ENCODE assay signal across 29 mouse cellular contexts in the genomic region with DNA sequence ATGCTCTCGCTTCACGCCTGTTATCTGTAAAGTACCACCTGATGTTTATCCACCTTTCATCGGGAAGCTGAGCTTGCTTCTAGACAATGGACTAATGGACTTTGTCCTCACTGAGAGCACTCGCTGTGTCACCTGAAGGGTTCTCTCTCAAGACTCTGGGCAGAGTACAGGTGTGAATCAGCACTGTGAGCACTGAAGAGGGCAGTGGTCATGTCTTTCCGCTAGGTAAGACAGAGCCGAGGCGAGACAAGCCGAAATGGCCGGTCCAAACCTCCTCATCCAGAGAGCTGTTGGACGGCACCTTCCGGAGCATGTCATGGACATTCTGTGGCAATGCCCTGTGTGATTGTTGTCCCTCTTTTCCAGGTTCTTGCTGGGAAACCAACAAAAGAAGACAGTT.
A peak's percentile ranks its signal among the peaks of the same experiment; 100 is the strongest.
DNase-seq lines count a peak whose midpoint lies in the region; ATAC-seq lines count a peak whose summit lies in the region.
"Had no signal": no experiment of that assay in that cellular context is flagged by ENCODE, and none has a peak within 500 bp of the region (broad histone marks: within the 10 kb centered on the region; RNA-seq: fewer than 3 reads in every experiment).

No protein-coding gene starts in this region.

- H3K4me1 ChIP-seq in kidney, embryonic 16.5 days (ENCODE audit: insufficient read depth, low read length), result peaks cover 3% of the 10 kb centered on the region
- no peaks in the 10 kb centered on the region for H3K4me1 ChIP-seq in forebrain, embryonic 15.5 days
- H3K4me1 ChIP-seq: embryonic facial prominence, embryonic 15.5 days; limb, embryonic 12.5 days; liver, embryonic 15.5 days had no signal

- intact Hi-C loops in left cerebral cortex, postnatal 36 days (cut with DNase I), result no loop called here

- H3K36me3 ChIP-seq in kidney, embryonic 16.5 days (ENCODE audit: insufficient read depth, low read length), result no peaks in the 10 kb centered on the region
- no peaks in the 10 kb centered on the region for H3K36me3 ChIP-seq in forebrain, embryonic 15.5 days
- H3K36me3 ChIP-seq: embryonic facial prominence, embryonic 10.5 days; embryonic facial prominence, embryonic 15.5 days; hindbrain, embryonic 13.5 days; limb, embryonic 12.5 days; liver, embryonic 15.5 days; midbrain, embryonic 10.5 days had no signal

- H3K4me2 ChIP-seq in kidney, embryonic 16.5 days (replicated peaks; ENCODE audit: low read depth, low read length), result no peak overlapping the region
- H3K4me2 ChIP-seq in forebrain, embryonic 15.5 days (replicated peaks), result no peak overlapping the region
- H3K4me2 ChIP-seq: embryonic facial prominence, embryonic 15.5 days; heart, embryonic 11.5 days; hindbrain, embryonic 13.5 days; limb, embryonic 12.5 days; liver, embryonic 15.5 days; lung, embryonic 14.5 days had no signal

- H3K27me3 ChIP-seq in kidney, embryonic 16.5 days (ENCODE audit: insufficient read depth, low read length), result no peaks in the 10 kb centered on the region
- H3K27me3 ChIP-seq in forebrain, embryonic 15.5 days, result no peaks in the 10 kb centered on the region
- H3K27me3 ChIP-seq: CH12.LX; embryonic facial prominence, embryonic 15.5 days; hindbrain, embryonic 13.5 days; limb, embryonic 12.5 days; liver, embryonic 15.5 days had no signal

- no peaks in the 10 kb centered on the region for H3K9me3 ChIP-seq in kidney, embryonic 16.5 days (ENCODE audit: low read length)
- no peaks in the 10 kb centered on the region for H3K9me3 ChIP-seq in forebrain, embryonic 15.5 days
- H3K9me3 ChIP-seq: embryonic facial prominence, embryonic 10.5 days; embryonic facial prominence, embryonic 15.5 days; hindbrain, embryonic 13.5 days; limb, embryonic 12.5 days; liver, embryonic 15.5 days; midbrain, embryonic 10.5 days had no signal

- H3K9ac ChIP-seq in kidney, embryonic 16.5 days (replicated peaks; ENCODE audit: low read length), result no peak overlapping the region
- no peak overlapping the region for H3K9ac ChIP-seq in forebrain, embryonic 15.5 days (replicated peaks)
- H3K9ac ChIP-seq: embryonic facial prominence, embryonic 15.5 days; hindbrain, embryonic 13.5 days; limb, embryonic 12.5 days; liver, embryonic 15.5 days; lung, embryonic 14.5 days had no signal

- peak; percentile 86 for DNase-seq in kidney, adult 11 months
- peak; percentile 91 for DNase-seq in kidney, adult 9 months
- DNase-seq in kidney, postnatal 36 days, result peak; percentile 76 to 85
- DNase-seq in left cerebral cortex, postnatal 36 days (ENCODE audit: low spot score in 2 of 2), result no peak
- no peak for DNase-seq in retina, embryonic 14.5 days (ENCODE audit: low spot score)
- DNase-seq: adrenal gland, adult 8-10 months; cerebellum, adult 2 months; cerebellum, postnatal 25 days; gastrocnemius, postnatal 25 days; heart, adult 11 months; heart, postnatal 36 days; layer of hippocampus, adult 9-11 months; lung, embryonic 14.5 days; right cerebral cortex, adult 18-20 months; thymus, adult 2 months; thymus, postnatal 36 days had no signal

- ATAC-seq in kidney, embryonic 16.5 days (ENCODE audit: low FRiP score, low TSS enrichment), result no peak
- ATAC-seq in forebrain, embryonic 15.5 days (replicated peaks), result no peak
- ATAC-seq: activated CD4-positive, CD25-positive, alpha-beta regulatory T cell, adult 4 months; forebrain, embryonic 14.5 days; midbrain, embryonic 16.5 days had no signal

- WGBS in kidney, embryonic 16.5 days, result 93% methylated on average over 11 of the region's 11 CpGs
- 95% methylated on average over 11 of the region's 11 CpGs for WGBS in forebrain, embryonic 15.5 days

- no peak overlapping the region for H3K27ac ChIP-seq in kidney, embryonic 16.5 days (ENCODE audit: low read length)
- no peak overlapping the region for H3K27ac ChIP-seq in forebrain, embryonic 15.5 days (replicated peaks)
- H3K27ac ChIP-seq: embryonic facial prominence, embryonic 10.5 days; embryonic facial prominence, embryonic 15.5 days; hindbrain, embryonic 13.5 days; limb, embryonic 12.5 days; liver, embryonic 15.5 days; midbrain, embryonic 10.5 days had no signal

- no peak overlapping the region for H3K4me3 ChIP-seq in kidney, embryonic 16.5 days (ENCODE audit: low read length)
- H3K4me3 ChIP-seq in forebrain, embryonic 15.5 days, result no peak overlapping the region
- H3K4me3 ChIP-seq: embryonic facial prominence, embryonic 10.5 days; embryonic facial prominence, embryonic 15.5 days; hindbrain, embryonic 13.5 days; limb, embryonic 12.5 days; liver, embryonic 15.5 days; midbrain, embryonic 10.5 days had no signal

Comparison
In these comparisons a context has a peak if more than half of its experiments do, and no peak if none do; other contexts are left out.
1. DNase-seq: peak in kidney, adult 11 months (single experiment), kidney, adult 9 months (single experiment) and kidney, postnatal 36 days (2 of 2); none in left cerebral cortex, postnatal 36 days (0 of 2) and retina, embryonic 14.5 days (single experiment).